ENCODE assay signal across 8 mouse cellular contexts in the genomic region with DNA sequence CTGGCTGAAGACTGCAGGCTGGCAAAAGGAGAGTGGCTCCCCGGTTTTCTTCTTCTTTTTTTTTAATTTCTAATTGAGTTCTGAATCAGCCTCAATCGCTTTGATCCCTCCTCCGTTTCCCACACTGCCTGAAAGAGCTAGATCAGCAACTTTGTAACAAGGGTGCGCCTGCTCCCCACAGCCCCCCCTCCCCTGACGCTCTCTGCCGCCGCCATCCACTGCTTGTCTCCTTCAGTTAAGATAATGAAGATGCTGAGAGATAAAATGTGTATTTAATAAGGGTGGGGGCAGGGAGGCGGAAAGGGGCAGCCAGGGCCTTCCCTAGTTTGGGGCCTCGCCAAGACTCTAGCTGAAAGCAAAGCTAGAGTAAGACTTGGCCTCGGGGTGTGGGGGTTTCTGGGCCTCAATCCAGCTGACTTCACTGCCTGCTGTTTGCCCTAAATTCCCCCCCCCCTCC. TPM values are rescaled to one million over a fixed set of nuclear protein-coding genes. Genes with fewer than 3 reads are reported as not detected.
DNase-seq lines count a peak whose midpoint lies in the region; ATAC-seq and TF ChIP-seq lines count a peak whose summit lies in the region.

No protein-coding gene starts in this region.

- DNase-seq in embryo, embryonic 11 days, result peak; percentile 76
- DNase-seq in embryo, embryonic 10.5 days (ENCODE audit: low spot score), result no peak
- no peak for DNase-seq in CH12.LX (ENCODE audit: extremely low read depth)
- DNase-seq in midbrain, embryonic 11.5 days (ENCODE audit: low spot score, missing footprints), result peak; percentile 85
- DNase-seq in spleen, adult 12 weeks (ENCODE audit: low spot score), result no peak

- TF ChIP-seq EP300 in CH12.LX (IDR thresholded peaks at IDR 0.05; ENCODE audit: low read length), result no peak

- ATAC-seq in forebrain, embryonic 12.5 days (ENCODE audit: low FRiP score), result no peak
- no peak for ATAC-seq in intestine, postnatal 0 days
- no peak for ATAC-seq in midbrain, embryonic 11.5 days (ENCODE audit: low FRiP score)
- no peak for ATAC-seq in megakaryocyte, adult 5-6 weeks (ENCODE audit: poor library complexity, severe bottlenecking)

- WGBS in forebrain, embryonic 12.5 days, result 5% methylated on average over 10 of the region's 10 CpGs
- WGBS in intestine, postnatal 0 days, result 16% methylated on average over 10 of the region's 10 CpGs
- WGBS in midbrain, embryonic 11.5 days, result 5% methylated on average over 10 of the region's 10 CpGs

- peak overlapping the region; percentile 37; the same call in 1 of the 2 replicates for H3K9ac ChIP-seq in CH12.LX (ENCODE audit: insufficient read depth, low read depth)
- peak overlapping the region; percentile 8; the same call in 1 of the 2 replicates for H3K9ac ChIP-seq in forebrain, embryonic 12.5 days
- no peak overlapping the region for H3K9ac ChIP-seq in intestine, postnatal 0 days (ENCODE audit: low read depth, low read length)
- H3K9ac ChIP-seq in midbrain, embryonic 11.5 days (ENCODE audit: low read length), result peak overlapping the region; percentile 33; the same call in 1 of the 2 replicates

- H3K27me3 ChIP-seq in CH12.LX (replicated peaks), result no peaks in the 10 kb centered on the region
- peaks cover 15% of the 10 kb centered on the region for H3K27me3 ChIP-seq in forebrain, embryonic 12.5 days
- H3K27me3 ChIP-seq in intestine, postnatal 0 days (replicated peaks; ENCODE audit: control insufficient read depth, insufficient read depth, low read length), result no peaks in the 10 kb centered on the region
- no peaks in the 10 kb centered on the region for H3K27me3 ChIP-seq in midbrain, embryonic 11.5 days (ENCODE audit: control insufficient read depth, insufficient read depth, low read length)

- TF ChIP-seq RAD21 in CH12.LX (IDR thresholded peaks at IDR 0.05; ENCODE audit: low read depth, low read length), result no peak

- in situ Hi-C loops in CH12.LX (cut with MboI; ENCODE audit: low pct_ligation_motif_present, low pct_unique_long_range_greater_than_20kb, low sequenced_read_pairs), result no loop called here

- no peak overlapping the region for H3K4me3 ChIP-seq in CH12.LX (replicated peaks in 1 of 3; ENCODE audit: low read depth in 2 of 3, low read length in 2 of 3, poor library complexity in 1 of 3)
- no peak overlapping the region for H3K4me3 ChIP-seq in forebrain, embryonic 12.5 days (replicated peaks)
- no peak overlapping the region for H3K4me3 ChIP-seq in intestine, postnatal 0 days (ENCODE audit: low read depth, low read length)
- H3K4me3 ChIP-seq in midbrain, embryonic 11.5 days (ENCODE audit: low read depth, low read length), result no peak overlapping the region

- no peaks in the 10 kb centered on the region for H3K9me3 ChIP-seq in CH12.LX (replicated peaks; ENCODE audit: low read length)
- H3K9me3 ChIP-seq in forebrain, embryonic 12.5 days, result no peaks in the 10 kb centered on the region
- H3K9me3 ChIP-seq in intestine, postnatal 0 days (ENCODE audit: control insufficient read depth), result no peaks in the 10 kb centered on the region
- H3K9me3 ChIP-seq in midbrain, embryonic 11.5 days (ENCODE audit: control insufficient read depth, low read length), result no peaks in the 10 kb centered on the region

- peaks cover 33 to 71% of the 10 kb centered on the region in 2 experiments for H3K4me1 ChIP-seq in CH12.LX (ENCODE audit: control insufficient read depth in 1 of 2, insufficient read depth in 2 of 2)
- H3K4me1 ChIP-seq in forebrain, embryonic 12.5 days, result peaks cover 67% of the 10 kb centered on the region
- H3K4me1 ChIP-seq in intestine, postnatal 0 days (replicated peaks; ENCODE audit: control insufficient read depth, insufficient read depth, low read length), result peaks cover 28% of the 10 kb centered on the region
- peaks cover 51% of the 10 kb centered on the region for H3K4me1 ChIP-seq in midbrain, embryonic 11.5 days (ENCODE audit: control insufficient read depth, insufficient read depth, low read length)

- H3K36me3 ChIP-seq in CH12.LX (replicated peaks in 1 of 2; ENCODE audit: control insufficient read depth in 1 of 2, insufficient read depth in 1 of 2, low read length in 1 of 2), result peaks cover 25 to 46% of the 10 kb centered on the region in 2 experiments
- H3K36me3 ChIP-seq in forebrain, embryonic 12.5 days (replicated peaks), result peaks cover 15% of the 10 kb centered on the region
- H3K36me3 ChIP-seq in intestine, postnatal 0 days (ENCODE audit: control insufficient read depth, insufficient read depth), result no peaks in the 10 kb centered on the region
- peaks cover 5% of the 10 kb centered on the region; the same call in 1 of the 2 replicates for H3K36me3 ChIP-seq in midbrain, embryonic 11.5 days (ENCODE audit: control insufficient read depth, insufficient read depth, low read length)

- peak overlapping the region; percentile 38; the same call in 1 of the 2 replicates for H3K4me2 ChIP-seq in CH12.LX (ENCODE audit: insufficient read depth, low read depth, poor library complexity, severe bottlenecking)
- peak overlapping the region; percentile 18 for H3K4me2 ChIP-seq in forebrain, embryonic 12.5 days
- peak overlapping the region; percentile 37 for H3K4me2 ChIP-seq in intestine, postnatal 0 days (replicated peaks; ENCODE audit: low read depth)
- peak overlapping the region; percentile 19 for H3K4me2 ChIP-seq in midbrain, embryonic 11.5 days

- TF ChIP-seq POLR2A in CH12.LX (IDR thresholded peaks at IDR 0.05; ENCODE audit: low read depth, low read length), result no peak

- no peak for TF ChIP-seq CTCF in CH12.LX (conservative IDR thresholded peaks at IDR 0.05 in 1 of 2, IDR thresholded peaks at IDR 0.05 in 1 of 2; ENCODE audit: low read depth in 2 of 2, low read length in 2 of 2)
- TF ChIP-seq CTCF in intestine, postnatal 0 days (IDR thresholded peaks at IDR 0.05; ENCODE audit: low read depth), result no peak

- dilution Hi-C loops in CH12.LX (cut with MboI; ENCODE audit: extremely low pct_ligation_motif_present, extremely low pct_unique_long_range_greater_than_20kb, low sequenced_read_pairs), result no loop called here

- no peaks in the 10 kb centered on the region for H3K79me2 ChIP-seq in CH12.LX (replicated peaks; ENCODE audit: control insufficient read depth, extremely low read depth, insufficient read depth, poor library complexity, severe bottlenecking)

- no peak overlapping the region; the same call in 1 of the 2 replicates for H3K27ac ChIP-seq in CH12.LX (ENCODE audit: insufficient read depth, low read depth)
- H3K27ac ChIP-seq in forebrain, embryonic 12.5 days, result peak overlapping the region; percentile 67
- peak overlapping the region; percentile 57 for H3K27ac ChIP-seq in intestine, postnatal 0 days (ENCODE audit: low read depth, low read length)
- peak overlapping the region; percentile 73 for H3K27ac ChIP-seq in midbrain, embryonic 11.5 days (ENCODE audit: low read depth, low read length)

TF ChIP-seq in CH12.LX, 34 proteins besides CTCF, POLR2A, EP300 and RAD21:
- TF ChIP-seq E2F4 (IDR thresholded peaks at IDR 0.05; ENCODE audit: insufficient replicate concordance, low read depth, low read length), result no peak
- TF ChIP-seq RCOR1 (conservative IDR thresholded peaks at IDR 0.05; ENCODE audit: low read depth, low read length), result no peak
- TF ChIP-seq MAFK (IDR thresholded peaks at IDR 0.05; ENCODE audit: insufficient replicate concordance, low read length), result peak; percentile 69

RNA-seq across cellular contexts. Expression of a gene that starts 2.3 kb away (rescaled TPM):
- total RNA-seq in CH12.LX (2012; rRNA removed) (11.1 and 12.1 TPM in 2 replicates), CH12.LX (2014; rRNA removed) (2.7 and 4.5 TPM in 2 replicates)
- polyA plus RNA-seq in CH12.LX (2012; ENCODE audit: insufficient read length, low read depth), result 12.4 and 13.7 TPM in 2 replicates
- polyA plus RNA-seq in forebrain, embryonic 12.5 days (2016; fragmentation: Nextera tagmentation; extraction: Ambion mirVana), result 14.0 and 16.4 TPM in 2 replicates
- polyA plus RNA-seq in intestine, postnatal 0 days (2015; fragmentation: Nextera tagmentation; extraction: Ambion mirVana), result 22.2 and 22.4 TPM in 2 replicates
- 13.2 and 14.8 TPM in 2 replicates for polyA plus RNA-seq in midbrain, embryonic 11.5 days (2014; fragmentation: Nextera tagmentation; extraction: Ambion mirVana)
- total RNA-seq in megakaryocyte, adult 5-6 weeks (2015), result 124 and 125 TPM in 2 replicates
- total RNA-seq in megakaryocyte, adult 5-6 weeks (2017), result 38.8 and 43.3 TPM in 2 replicates

RNA-seq across cellular contexts. Expression of a gene that starts 17.7 kb away (rescaled TPM):
- total RNA-seq in CH12.LX (2012; rRNA removed) (47.4 and 78.9 TPM in 2 replicates), CH12.LX (2014; rRNA removed) (93.7 and 99.3 TPM in 2 replicates)
- polyA plus RNA-seq in CH12.LX (2012; ENCODE audit: insufficient read length, low read depth), result 81.3 and 91.9 TPM in 2 replicates
- 38.0 and 43.1 TPM in 2 replicates for polyA plus RNA-seq in forebrain, embryonic 12.5 days (2016; fragmentation: Nextera tagmentation; extraction: Ambion mirVana)
- 4.0 and 4.5 TPM in 2 replicates for polyA plus RNA-seq in intestine, postnatal 0 days (2015; fragmentation: Nextera tagmentation; extraction: Ambion mirVana)
- 44.3 and 45.0 TPM in 2 replicates for polyA plus RNA-seq in midbrain, embryonic 11.5 days (2014; fragmentation: Nextera tagmentation; extraction: Ambion mirVana)
- total RNA-seq in megakaryocyte, adult 5-6 weeks (2015), result 26.4 and 31.3 TPM in 2 replicates
- total RNA-seq in megakaryocyte, adult 5-6 weeks (2017), result 26.5 and 27.5 TPM in 2 replicates

RNA-seq across cellular contexts. Expression of a gene that starts 57.5 kb away (rescaled TPM):
- 0.47 and 0.50 TPM in 2 replicates for total RNA-seq in CH12.LX (2012; rRNA removed)
- total RNA-seq in CH12.LX (2014; rRNA removed), result not detected in 2 replicates
- not detected in 2 replicates for polyA plus RNA-seq in CH12.LX (2012; ENCODE audit: insufficient read length, low read depth)
- polyA plus RNA-seq in forebrain, embryonic 12.5 days (2016; fragmentation: Nextera tagmentation; extraction: Ambion mirVana), result 0.24 and 0.47 TPM in 2 replicates
- 0.61 and 0.80 TPM in 2 replicates for polyA plus RNA-seq in intestine, postnatal 0 days (2015; fragmentation: Nextera tagmentation; extraction: Ambion mirVana)
- polyA plus RNA-seq in midbrain, embryonic 11.5 days (2014; fragmentation: Nextera tagmentation; extraction: Ambion mirVana), result not detected in 2 replicates
- total RNA-seq in megakaryocyte, adult 5-6 weeks (2015), result not detected in 2 replicates
- not detected in 2 replicates for total RNA-seq in megakaryocyte, adult 5-6 weeks (2017)

Comparison
In these comparisons a context has a peak if more than half of its experiments do, and no peak if none do; other contexts are left out.
1. DNase-seq: peak in embryo, embryonic 11 days (single experiment) and midbrain, embryonic 11.5 days (single experiment); none in embryo, embryonic 10.5 days (single experiment), CH12.LX (single experiment) and spleen, adult 12 weeks (single experiment).
2. Peak in every context shown above with its lines, with median percentiles within 50 percentile points of each other: H3K4me2 ChIP-seq.